Mouse (Mus musculus): Measurements from ENCODE around the gene Sftpd. TPM values are rescaled to one million over a fixed set of nuclear protein-coding genes. Genes with fewer than 3 reads are reported as not detected.

Sftpd gene
- polyA plus RNA-seq, 1 experiment = not detected

- Histone ChIP-seq H3K27me3 (replicated peaks) (no peaks in the 10 kb centered on the region), H3K4me3 (replicated peaks) (no peak within 1 kb of the TSS), H3K4me1 (no peaks in the 10 kb centered on the region), H3K9me3 (no peaks in the 10 kb centered on the region), H3K36me3 (replicated peaks; ENCODE audit: low read length) (no peaks in the 10 kb centered on the region)
- no peak for TF ChIP-seq FLI1 (IDR thresholded peaks at IDR 0.05; ENCODE audit: low read length)
- TF ChIP-seq GATA1 (IDR thresholded peaks at IDR 0.05; ENCODE audit: borderline replicate concordance, low read length) = no peak
These were observed 33.6 kb downstream of the Sftpd start, which contains the start of gene Mbl1 for GRCm38 (mm10) chr14:41151220-41151898. Gene Mbl1, plus strand, starts transcription at chr14:41151458.

GRCm38 (mm10) chr14:41147356-41147755 lies 37.6 kb downstream of the Sftpd start:
- Histone ChIP-seq H3K4me1 (no peaks in the 10 kb centered on the region), H3K9me3 (no peaks in the 10 kb centered on the region), H3K36me3 (replicated peaks; ENCODE audit: low read length) (no peaks in the 10 kb centered on the region), H3K27me3 (replicated peaks) (no peaks in the 10 kb centered on the region), H3K4me3 (replicated peaks) (no peak overlapping the region)
- TF ChIP-seq FLI1 (IDR thresholded peaks at IDR 0.05; ENCODE audit: low read length) = no peak
- TF ChIP-seq GATA1 (IDR thresholded peaks at IDR 0.05; ENCODE audit: borderline replicate concordance, low read length) = no peak

DNA sequence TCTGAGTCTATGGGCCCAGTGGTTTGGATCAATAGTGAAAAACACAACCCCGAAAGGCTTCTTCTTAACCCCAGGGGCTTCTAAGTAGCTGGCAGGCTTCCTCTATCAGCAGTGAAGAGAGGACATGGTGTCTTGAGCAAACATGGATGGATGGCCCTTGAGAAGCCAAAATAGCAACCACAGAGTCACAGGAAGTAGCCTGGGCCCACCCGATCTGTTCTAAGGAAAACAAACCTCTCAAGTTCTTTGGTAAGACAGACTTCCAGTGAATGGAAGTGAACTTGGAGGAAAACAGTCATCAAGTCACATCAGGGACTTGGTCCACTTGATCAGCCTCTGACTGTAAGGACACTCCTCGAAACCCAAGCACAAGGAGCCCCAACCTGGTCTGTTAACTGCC lies 38.0 kb downstream of the Sftpd start:
- H3K4me1 ChIP-seq = no peaks in the 10 kb centered on the region
- TF ChIP-seq GATA1 (IDR thresholded peaks at IDR 0.05; ENCODE audit: borderline replicate concordance, low read length) (no peak), FLI1 (IDR thresholded peaks at IDR 0.05; ENCODE audit: low read length) (no peak)
- no peaks in the 10 kb centered on the region for H3K9me3 ChIP-seq
- no peaks in the 10 kb centered on the region for H3K36me3 ChIP-seq (replicated peaks; ENCODE audit: low read length)
- no peak overlapping the region for H3K4me3 ChIP-seq (replicated peaks)
- H3K27me3 ChIP-seq (replicated peaks) = no peaks in the 10 kb centered on the region

DNA sequence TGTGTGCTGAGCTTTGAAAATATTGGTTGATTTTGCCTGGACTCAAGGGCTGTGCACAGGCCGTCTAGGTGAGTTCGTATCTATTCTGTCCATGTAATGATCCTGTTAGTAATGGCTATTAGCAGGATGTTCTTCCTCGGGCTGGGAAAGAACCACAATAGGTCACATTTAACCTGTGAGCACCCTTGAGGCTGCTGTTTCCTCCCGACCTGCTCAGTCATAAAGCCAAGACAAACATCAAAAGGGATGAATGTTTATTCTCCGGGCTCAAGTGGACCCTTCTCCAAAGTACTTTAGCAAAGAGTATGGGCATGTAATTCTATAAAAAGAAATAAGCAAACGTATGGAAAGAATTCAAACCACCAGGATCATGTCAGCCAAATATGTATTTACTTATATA lies 38.9 kb downstream of the Sftpd start:
- no peaks in the 10 kb centered on the region for H3K9me3 ChIP-seq

DNA sequence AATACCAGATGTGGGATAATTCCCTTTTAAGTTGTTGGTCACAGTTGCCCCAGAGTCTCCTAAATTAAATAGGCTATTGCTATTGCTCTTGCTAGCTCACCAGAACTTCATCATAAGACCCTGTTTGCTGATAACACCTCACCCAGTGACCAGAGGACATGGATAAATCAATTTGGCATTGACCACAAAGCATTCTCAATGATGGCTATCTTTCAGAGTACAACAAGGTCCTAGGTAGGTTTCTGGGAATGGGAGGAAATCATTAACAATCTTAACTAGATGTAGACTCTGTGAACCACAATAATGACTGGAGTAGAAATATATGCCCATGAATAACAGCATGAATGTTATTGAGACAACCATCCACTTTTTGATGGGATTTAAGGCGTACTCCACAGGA lies 44.3 kb downstream of the Sftpd start:
- H3K4me1 ChIP-seq = no peaks in the 10 kb centered on the region
- H3K4me3 ChIP-seq (replicated peaks) = no peak overlapping the region
- no peaks in the 10 kb centered on the region for H3K27me3 ChIP-seq (replicated peaks)
- TF ChIP-seq FLI1 (IDR thresholded peaks at IDR 0.05; ENCODE audit: low read length) (no peak), GATA1 (IDR thresholded peaks at IDR 0.05; ENCODE audit: borderline replicate concordance, low read length) (no peak)
- no peaks in the 10 kb centered on the region for H3K9me3 ChIP-seq
- no peaks in the 10 kb centered on the region for H3K36me3 ChIP-seq (replicated peaks; ENCODE audit: low read length)

More for the DNA sequence above, 38.9 kb downstream of the Sftpd start:
- Histone ChIP-seq H3K4me3 (replicated peaks) (no peak overlapping the region), H3K36me3 (replicated peaks; ENCODE audit: low read length) (no peaks in the 10 kb centered on the region), H3K27me3 (replicated peaks) (no peaks in the 10 kb centered on the region), H3K4me1 (no peaks in the 10 kb centered on the region)
- no peak for TF ChIP-seq FLI1 (IDR thresholded peaks at IDR 0.05; ENCODE audit: low read length)
- TF ChIP-seq GATA1 (IDR thresholded peaks at IDR 0.05; ENCODE audit: borderline replicate concordance, low read length) = no peak

- no peaks in the 10 kb centered on the region for H3K36me3 ChIP-seq (replicated peaks; ENCODE audit: low read length)
- H3K4me3 ChIP-seq (replicated peaks) = no peak overlapping the region
- no peaks in the 10 kb centered on the region for H3K9me3 ChIP-seq
- TF ChIP-seq FLI1 (IDR thresholded peaks at IDR 0.05; ENCODE audit: low read length) (no peak), GATA1 (IDR thresholded peaks at IDR 0.05; ENCODE audit: borderline replicate concordance, low read length) (no peak)
- H3K27me3 ChIP-seq (replicated peaks) = no peaks in the 10 kb centered on the region
- no peaks in the 10 kb centered on the region for H3K4me1 ChIP-seq
These were observed 47.9 kb downstream of the Sftpd start for GRCm38 (mm10) chr14:41137006-41137405.

DNA sequence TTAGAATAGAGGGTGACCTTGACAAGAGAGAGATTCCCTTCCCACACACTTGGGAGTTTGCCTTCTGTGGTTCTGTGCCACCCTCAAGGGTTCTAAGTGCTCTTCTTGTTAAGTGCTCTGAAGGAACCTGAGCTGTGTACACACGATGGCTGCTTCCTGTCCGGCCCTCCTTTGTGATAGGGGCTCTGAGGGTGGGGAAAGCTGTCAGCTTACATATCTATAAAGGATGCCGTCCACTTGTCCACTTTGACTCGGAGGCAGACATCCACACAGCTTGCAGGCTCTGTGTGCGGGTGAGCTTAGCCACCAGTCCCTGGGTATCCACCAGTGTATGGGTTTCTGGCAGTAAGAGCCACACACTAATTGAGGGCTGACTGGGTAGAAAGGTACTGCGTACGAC lies 53.4 kb downstream of the Sftpd start, which contains the start of gene Sftpa1:
Gene Sftpa1, plus strand, starts transcription at position 243 of the 400 bp plus-strand sequence.
- Histone ChIP-seq H3K27me3 (replicated peaks) (no peaks in the 10 kb centered on the region), H3K4me1 (no peaks in the 10 kb centered on the region), H3K4me3 (replicated peaks) (no peak within 1 kb of the TSS), H3K9me3 (no peaks in the 10 kb centered on the region), H3K36me3 (replicated peaks; ENCODE audit: low read length) (no peaks in the 10 kb centered on the region)
- TF ChIP-seq FLI1 (IDR thresholded peaks at IDR 0.05; ENCODE audit: low read length) (no peak), GATA1 (IDR thresholded peaks at IDR 0.05; ENCODE audit: borderline replicate concordance, low read length) (no peak)

DNA sequence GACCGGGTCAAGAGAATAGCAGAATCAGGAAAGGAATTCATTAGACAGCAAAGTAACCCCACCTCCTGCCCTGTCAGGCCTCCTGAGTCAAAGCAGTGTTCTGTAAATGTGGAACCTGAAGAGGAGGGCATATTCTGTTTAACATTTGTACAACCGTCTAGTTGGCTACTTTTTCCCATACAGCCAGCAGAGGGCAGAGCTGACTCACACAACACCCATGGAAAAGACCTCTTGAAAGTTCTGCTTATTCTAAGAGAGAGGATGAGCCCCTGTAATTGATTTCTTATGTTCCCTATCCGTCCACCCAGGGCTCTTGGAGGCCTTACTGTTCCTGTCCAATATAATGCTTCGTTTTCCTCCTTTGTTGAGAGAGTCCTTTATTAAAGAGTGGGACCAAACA lies 57.0 kb downstream of the Sftpd start:
- TF ChIP-seq GATA1 (IDR thresholded peaks at IDR 0.05; ENCODE audit: borderline replicate concordance, low read length) (no peak), FLI1 (IDR thresholded peaks at IDR 0.05; ENCODE audit: low read length) (no peak)
- no peaks in the 10 kb centered on the region for H3K4me1 ChIP-seq
- no peaks in the 10 kb centered on the region for H3K9me3 ChIP-seq
- no peaks in the 10 kb centered on the region for H3K27me3 ChIP-seq (replicated peaks)
- no peak overlapping the region for H3K4me3 ChIP-seq (replicated peaks)
- no peaks in the 10 kb centered on the region for H3K36me3 ChIP-seq (replicated peaks; ENCODE audit: low read length)

- Histone ChIP-seq H3K4me1 (no peaks in the 10 kb centered on the region), H3K4me3 (replicated peaks) (no peak overlapping the region), H3K9me3 (no peaks in the 10 kb centered on the region), H3K36me3 (replicated peaks; ENCODE audit: low read length) (no peaks in the 10 kb centered on the region), H3K27me3 (replicated peaks) (no peaks in the 10 kb centered on the region)
- no peak for TF ChIP-seq FLI1 (IDR thresholded peaks at IDR 0.05; ENCODE audit: low read length)
- TF ChIP-seq GATA1 (IDR thresholded peaks at IDR 0.05; ENCODE audit: borderline replicate concordance, low read length) = no peak
These were observed 60.3 kb downstream of the Sftpd start for GRCm38 (mm10) chr14:41124683-41125082.

Other genes with a start within 250 kb of the Sftpd start
- 20.9 and 22.8 TPM in 2 replicates for gene Tspan14, start 218.3 kb downstream of the Sftpd start, polyA plus RNA-seq (2012; ENCODE audit: insufficient read depth, low replicate concordance)
- 4.5 and 11.6 TPM in 2 replicates for gene Fam213a, start 171.4 kb downstream of the Sftpd start, polyA plus RNA-seq (2012; ENCODE audit: insufficient read depth, low replicate concordance)
- gene Dydc2, start 115.9 kb downstream of the Sftpd start, polyA plus RNA-seq (2012; ENCODE audit: insufficient read depth, low replicate concordance) = not detected in 2 replicates
- not detected in 2 replicates for gene Dydc1, start 112.2 kb downstream of the Sftpd start, polyA plus RNA-seq (2012; ENCODE audit: insufficient read depth, low replicate concordance)
- gene Mat1a, start 80.1 kb downstream of the Sftpd start, polyA plus RNA-seq (2012; ENCODE audit: insufficient read depth, low replicate concordance) = not detected in 2 replicates
- gene Sftpa1, start 53.4 kb downstream of the Sftpd start, polyA plus RNA-seq (2012; ENCODE audit: insufficient read depth, low replicate concordance) = not detected in 2 replicates
- not detected in 2 replicates for gene Mbl1, start 33.7 kb downstream of the Sftpd start, polyA plus RNA-seq (2012; ENCODE audit: insufficient read depth, low replicate concordance)
- gene Gm2832, start 93.7 kb upstream of the Sftpd start, polyA plus RNA-seq (2012; ENCODE audit: insufficient read depth, low replicate concordance) = not detected in 2 replicates
- not detected in 2 replicates for gene Gm5798, start 163.5 kb upstream of the Sftpd start, polyA plus RNA-seq (2012; ENCODE audit: insufficient read depth, low replicate concordance)
- not detected in 2 replicates for gene Gm7945, start 201.2 kb upstream of the Sftpd start, polyA plus RNA-seq (2012; ENCODE audit: insufficient read depth, low replicate concordance)
- gene Gm6482, start 223.1 kb upstream of the Sftpd start, polyA plus RNA-seq (2012; ENCODE audit: insufficient read depth, low replicate concordance) = not detected in 2 replicates

Data from megakaryocyte, embryonic 14.5 days (primary cell).